Mouse (Mus musculus): Measurements from ENCODE around the gene Olfr670. TPM values are rescaled to one million over a fixed set of nuclear protein-coding genes. Genes with fewer than 3 reads are reported as not detected.
"Not testable (repeated sequence)": the region's sequence is repeated elsewhere in the genome, so short reads cannot be mapped to it uniquely, and the experiment has no call there.

The Olfr670 gene
- not detected for total RNA-seq (2021)

DNA sequence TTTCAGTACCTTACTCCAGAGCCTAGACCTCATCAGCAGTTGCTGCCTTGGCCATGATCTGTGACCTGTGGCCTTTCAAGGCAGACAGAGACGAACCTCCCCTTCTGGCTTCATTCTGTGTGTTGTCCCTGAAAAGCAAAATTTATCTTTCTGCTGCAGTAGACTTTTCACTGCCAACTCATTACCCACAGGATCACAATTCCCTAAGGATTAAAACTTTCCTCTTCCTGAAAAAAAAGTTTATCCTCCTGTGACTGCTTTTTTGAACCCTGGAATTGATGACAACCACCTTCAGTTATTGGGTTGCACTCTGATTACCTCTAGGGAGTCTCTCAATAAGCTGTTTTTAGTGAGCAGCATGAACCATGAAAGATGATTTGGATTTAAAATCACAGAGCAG lies at the start of gene Olfr670:
Gene Olfr670 (minus strand): TSS at position 101 of the 400 bp plus-strand sequence.
- DNase-seq, result no peak

DNA sequence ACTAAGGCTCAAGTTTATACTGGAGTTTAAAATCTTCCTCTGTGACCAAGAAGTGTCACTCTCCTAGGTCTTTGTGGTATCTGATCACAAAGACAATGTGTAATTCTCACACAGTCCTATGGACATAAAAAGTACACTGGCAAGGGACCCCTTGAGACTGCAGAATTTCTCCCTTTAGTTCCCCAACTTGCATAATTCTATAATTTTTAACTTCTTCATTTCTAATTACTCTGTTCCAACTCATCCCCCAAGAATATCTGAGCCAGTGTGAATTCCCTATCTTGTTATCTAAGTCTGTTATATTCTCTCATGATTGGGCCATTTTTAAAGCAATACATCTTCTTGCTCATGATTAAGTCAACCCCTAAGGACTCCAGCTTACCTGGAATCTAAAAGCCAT lies 39.5 kb upstream of the Olfr670 start, which contains the start of gene Olfr672:
Gene Olfr672 (minus strand): TSS at position 101 of the 400 bp plus-strand sequence.
- DNase-seq, result no peak

- DNase-seq, result no peak
These were observed 16.6 kb upstream of the Olfr670 start, which contains the start of gene Olfr671 for GRCm38 (mm10) chr7:104979026-104979425. TSS of gene Olfr671 (minus strand) at chr7:104979126.

DNA sequence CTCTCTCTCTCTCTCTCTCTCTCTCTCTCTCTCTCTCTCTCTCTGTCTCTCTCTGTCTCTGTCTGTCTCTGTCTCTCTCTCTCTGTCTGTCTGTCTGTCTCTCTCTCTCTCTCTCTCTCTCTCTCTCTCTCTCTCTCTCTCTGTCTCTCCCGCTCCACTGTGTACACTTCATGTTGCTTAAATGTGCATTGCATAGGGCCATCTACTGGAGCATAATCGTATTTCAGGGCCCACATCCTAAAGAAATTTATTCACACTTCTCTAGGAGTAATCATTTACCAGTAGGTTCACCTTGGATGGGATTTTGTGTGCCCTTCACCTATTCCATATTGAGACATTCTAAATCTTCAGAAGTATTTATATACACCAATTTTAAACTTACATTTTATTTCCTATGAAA lies 10.1 kb upstream of the Olfr670 start:
- not testable (repeated sequence) for DNase-seq

GRCm38 (mm10) chr7:104950234-104950633 lies 12.2 kb downstream of the Olfr670 start:
- DNase-seq, result not testable (repeated sequence)

GRCm38 (mm10) chr7:104933940-104934339 lies 28.5 kb downstream of the Olfr670 start, which contains the start of gene Olfr669:
TSS of gene Olfr669 (plus strand) at chr7:104934240.
- DNase-seq, result no peak

DNA sequence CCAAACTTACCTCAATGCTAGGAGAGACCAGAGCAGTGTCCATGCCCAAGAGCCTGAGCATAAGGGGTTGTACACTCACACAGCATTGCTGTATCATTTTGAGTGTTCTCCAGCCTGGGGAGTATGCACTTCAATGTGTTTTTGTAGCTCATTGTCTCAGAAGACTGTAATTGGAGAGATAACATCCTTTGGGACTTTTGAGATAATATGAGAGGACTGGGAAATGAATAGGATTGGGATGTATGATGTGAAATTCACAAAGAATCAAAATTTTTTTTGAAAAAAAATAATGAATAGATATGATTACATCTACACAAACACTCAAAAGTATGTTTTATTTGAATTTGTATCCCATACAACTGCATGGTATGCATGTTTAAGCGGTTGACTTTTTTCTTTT lies 34.5 kb downstream of the Olfr670 start, which contains the start of gene Olfr668:
Gene Olfr668 (minus strand): TSS at position 101 of the 400 bp plus-strand sequence.
- no peak for DNase-seq

DNA sequence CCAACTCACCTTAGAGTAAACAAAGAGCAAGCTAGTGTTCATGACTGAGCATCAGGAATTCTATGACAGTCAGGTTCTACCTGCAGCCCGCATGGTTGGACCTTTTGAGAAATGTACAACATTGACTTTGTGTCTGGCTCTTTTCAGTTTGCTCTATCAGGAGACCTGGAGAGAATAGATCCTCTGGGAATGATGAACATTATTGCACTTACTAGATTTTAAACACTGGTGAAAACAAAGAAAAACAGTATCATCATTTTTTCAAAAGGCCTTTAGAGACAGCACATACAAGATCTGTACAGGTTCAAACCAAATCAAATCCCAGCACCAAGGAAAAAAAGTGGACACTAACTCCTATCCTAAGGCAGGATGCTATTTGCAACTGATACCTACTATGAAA lies 41.0 kb downstream of the Olfr670 start, which contains the start of gene Olfr667:
Gene Olfr667 (minus strand): TSS at position 101 of the 400 bp plus-strand sequence.
- no peak for DNase-seq

Other genes starting within 250 kb of the Olfr670 start
- gene Usp17le, start 185.2 kb downstream of the Olfr670 start, total RNA-seq (2021), result not detected
- gene Usp17lb, start 120.0 kb downstream of the Olfr670 start, total RNA-seq (2021), result not detected
- not detected for gene Usp17la, start 105.6 kb downstream of the Olfr670 start, total RNA-seq (2021)
- not detected for gene Olfr665, start 84.6 kb downstream of the Olfr670 start, total RNA-seq (2021)
- not detected for gene Olfr666, start 66.7 kb downstream of the Olfr670 start, total RNA-seq (2021)
- not detected for gene Olfr667, start 41.1 kb downstream of the Olfr670 start, total RNA-seq (2021)
- gene Olfr668, start 34.6 kb downstream of the Olfr670 start, total RNA-seq (2021), result not detected
- gene Olfr669, start 28.4 kb downstream of the Olfr670 start, total RNA-seq (2021), result not detected
- gene Olfr671, start 16.5 kb upstream of the Olfr670 start, total RNA-seq (2021), result not detected
- gene Olfr672, start 39.4 kb upstream of the Olfr670 start, total RNA-seq (2021), result not detected
- not detected for gene Olfr675, start 65.8 kb upstream of the Olfr670 start, total RNA-seq (2021)
- not detected for gene Olfr676, start 70.1 kb upstream of the Olfr670 start, total RNA-seq (2021)
- gene Olfr677, start 88.8 kb upstream of the Olfr670 start, total RNA-seq (2021), result not detected
- gene Olfr678, start 101.9 kb upstream of the Olfr670 start, total RNA-seq (2021), result not detected
- gene Olfr679, start 118.6 kb upstream of the Olfr670 start, total RNA-seq (2021), result not detected
- gene Olfr680-ps1, start 130.2 kb upstream of the Olfr670 start, total RNA-seq (2021), result not detected
- not detected for gene Olfr681, start 154.2 kb upstream of the Olfr670 start, total RNA-seq (2021)
- not detected for gene Olfr683, start 184.4 kb upstream of the Olfr670 start, total RNA-seq (2021)
- not detected for gene Olfr684, start 201.0 kb upstream of the Olfr670 start, total RNA-seq (2021)
- not detected for gene Olfr685, start 223.4 kb upstream of the Olfr670 start, total RNA-seq (2021)
- not detected for gene Olfr686, start 244.9 kb upstream of the Olfr670 start, total RNA-seq (2021)

Data from heart, postnatal 4 days (tissue).